Mouse (Mus musculus) cortical plate, adult 2 months (tissue): Measurements from ENCODE around the gene Ehd2. TPM values are rescaled to one million over a fixed set of nuclear protein-coding genes. Genes with fewer than 3 reads are reported as not detected.

Experiments
- H3K27ac ChIP-seq: fragments of 200-500 bp; 2 replicates; pipeline ENCODE4 v1.5.1; 2012; ENCODE audit warnings: low read length, control low read depth, inconsistent platforms; ENCODE audit not compliant: insufficient read depth
- H3K4me1 ChIP-seq: fragments of 200-500 bp; 2 replicates; pipeline ENCODE4 v1.6.1; 2011; ENCODE audit warnings: low read length; ENCODE audit not compliant: control insufficient read depth, insufficient read depth
- H3K4me3 ChIP-seq: fragments of 200-500 bp; 2 replicates; pipeline ENCODE4 v1.5.1; 2011; ENCODE audit warnings: mild to moderate bottlenecking, low read length, control low read depth; ENCODE audit not compliant: insufficient read depth
- CTCF ChIP-seq: fragments of 200-500 bp; IDR thresholded peaks from 2 replicates; pipeline ENCODE4 v1.5.1; 2011; ENCODE audit warnings: mild to moderate bottlenecking, control low read depth, low read length; ENCODE audit not compliant: insufficient read depth; ENCODE audit errors: extremely low read depth
- POLR2A ChIP-seq: fragments of 200-500 bp; IDR thresholded peaks from 2 replicates; pipeline ENCODE4 v1.6.1; 2011; ENCODE audit warnings: mild to moderate bottlenecking, low read length, control low read depth; ENCODE audit not compliant: insufficient read depth; ENCODE audit errors: extremely low read depth
- polyA plus RNA-seq: library from polyadenylated mRNA; depleted of rRNA; stranded (reverse); fragments of >200 nt; gene quantifications from 2 replicates; pipeline ENCODE4 v1.2.3, GENCODE M21; 2012

Gene Ehd2
- polyA plus RNA-seq, 1 experiment: 5.4 TPM

DNA sequence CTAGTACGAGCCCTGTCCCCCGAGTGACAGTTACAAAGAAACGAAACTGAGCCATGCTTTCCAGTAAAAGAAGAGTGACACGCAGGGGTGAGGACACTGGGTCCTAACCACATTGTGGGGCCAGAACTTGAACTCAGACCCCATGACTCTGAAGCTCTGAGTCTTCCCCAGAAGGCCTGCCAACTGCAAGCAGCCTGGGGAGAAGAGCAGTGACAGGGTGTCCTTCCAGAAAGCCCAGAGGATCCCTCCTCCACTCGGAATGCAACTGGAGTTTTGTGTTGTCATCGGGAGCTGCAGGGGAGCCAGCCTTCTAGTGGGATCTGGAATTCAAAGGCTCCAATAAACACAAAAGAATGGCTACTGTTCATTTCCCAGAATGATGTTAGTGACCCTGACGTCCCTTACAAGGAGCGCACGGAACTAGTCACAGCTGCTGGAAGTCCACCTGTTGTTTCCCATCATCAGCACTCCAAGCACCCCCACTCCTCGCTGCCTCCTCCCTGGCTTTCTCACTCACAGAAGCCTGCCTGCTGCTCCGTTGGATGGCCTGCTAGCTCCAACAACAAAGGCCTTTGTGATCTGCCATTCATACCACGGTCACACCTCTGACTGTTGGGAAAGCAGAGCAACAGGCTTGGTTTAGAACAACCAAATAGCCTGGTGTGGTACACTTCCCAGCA is 37.0 kb upstream of the Ehd2 start:
- Histone ChIP-seq H3K4me3 (no peak overlapping the region), H3K27ac (no peak overlapping the region), H3K4me1 (peaks cover 16% of the 10 kb centered on the region)
- TF ChIP-seq POLR2A: no peak
- TF ChIP-seq CTCF: no peak

DNA sequence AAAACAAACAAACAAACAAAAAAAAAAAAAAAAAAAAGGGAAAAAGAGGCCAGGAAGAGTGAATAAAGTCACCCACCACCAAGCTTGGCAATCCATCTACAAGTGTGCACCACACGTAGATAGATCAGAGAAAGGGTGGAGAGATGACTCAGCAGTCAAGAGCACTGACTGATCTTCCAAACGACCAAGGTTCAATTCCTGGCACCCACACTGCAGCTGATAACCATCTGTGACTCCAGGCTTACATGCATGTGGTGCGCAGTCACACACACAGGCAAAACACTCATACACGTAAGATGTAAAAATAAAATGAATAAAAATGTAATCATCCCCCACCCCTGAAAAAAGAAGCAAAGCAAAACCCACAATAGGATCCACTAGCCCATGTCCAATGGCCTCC is 35.7 kb upstream of the Ehd2 start:
- Histone ChIP-seq H3K27ac (no peak overlapping the region), H3K4me3 (no peak overlapping the region), H3K4me1 (peaks cover 16% of the 10 kb centered on the region)
- no peak for TF ChIP-seq POLR2A
- TF ChIP-seq CTCF: no peak

DNA sequence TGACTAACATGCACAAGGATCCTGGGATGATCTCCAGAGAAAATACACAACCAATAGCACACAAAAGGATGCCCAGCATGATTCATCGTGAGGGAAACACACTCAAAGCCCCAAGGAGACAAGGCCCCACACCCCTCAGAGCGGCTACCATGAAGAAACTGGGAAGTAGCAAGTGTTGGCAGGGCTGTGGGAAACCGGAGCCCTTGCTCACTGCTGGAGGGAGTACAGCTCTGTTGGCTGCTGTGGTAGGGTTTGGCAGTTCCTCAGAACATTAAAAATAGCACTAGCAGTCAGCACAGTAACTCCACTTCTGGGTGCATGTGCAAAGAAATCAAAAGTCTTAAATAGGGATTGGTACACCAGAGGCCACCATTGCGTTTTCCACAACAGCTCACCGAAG is 34.8 kb upstream of the Ehd2 start:
- TF ChIP-seq CTCF (no peak), POLR2A (no peak)
- Histone ChIP-seq H3K4me1 (peaks cover 16% of the 10 kb centered on the region), H3K27ac (no peak overlapping the region), H3K4me3 (no peak overlapping the region)

DNA sequence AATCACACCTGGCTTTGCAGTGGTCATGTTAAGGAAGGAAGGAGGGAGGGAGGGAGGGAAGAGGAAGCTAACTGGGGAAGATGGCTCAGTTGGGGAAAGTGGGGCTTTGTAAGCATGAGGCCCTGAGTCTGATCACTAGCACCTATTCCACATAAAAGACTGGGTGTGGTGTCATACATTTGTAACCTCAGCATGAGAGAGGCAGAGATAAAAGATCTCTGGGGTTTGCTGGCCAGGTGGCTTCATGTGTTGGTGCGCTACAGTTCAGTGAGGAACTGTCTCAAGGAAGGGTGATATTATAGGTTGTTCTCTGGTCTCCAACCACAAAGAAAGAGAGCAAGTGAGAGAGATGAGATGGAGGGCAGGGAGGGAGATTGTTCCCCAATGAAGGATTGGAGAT is 34.3 kb upstream of the Ehd2 start:
- TF ChIP-seq CTCF (no peak), POLR2A (no peak)
- no peak overlapping the region for H3K27ac ChIP-seq
- H3K4me1 ChIP-seq: peaks cover 16% of the 10 kb centered on the region
- H3K4me3 ChIP-seq: no peak overlapping the region

DNA sequence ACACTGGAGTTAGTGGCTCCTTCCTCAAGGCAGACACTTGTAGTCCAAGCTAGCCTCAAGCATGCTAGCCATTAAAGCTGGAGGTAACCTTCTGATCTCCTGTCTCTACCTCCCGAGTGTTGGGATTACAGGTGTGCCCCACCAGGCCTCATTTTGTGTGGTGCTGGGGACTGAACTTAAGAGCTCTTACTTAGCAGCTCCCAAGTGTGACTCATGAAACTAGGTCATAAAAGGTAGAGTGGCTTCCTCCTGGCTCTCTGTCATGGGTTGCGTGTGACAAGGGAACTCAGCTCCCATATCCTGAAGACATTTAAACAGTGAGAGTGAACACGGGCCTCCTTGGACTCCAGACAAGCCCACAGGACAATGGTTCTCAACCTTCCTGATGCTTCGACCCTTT is 26.4 kb upstream of the Ehd2 start:
- Histone ChIP-seq H3K4me3 (no peak overlapping the region), H3K27ac (no peak overlapping the region), H3K4me1 (no peaks in the 10 kb centered on the region)
- TF ChIP-seq CTCF: no peak
- no peak for TF ChIP-seq POLR2A

DNA sequence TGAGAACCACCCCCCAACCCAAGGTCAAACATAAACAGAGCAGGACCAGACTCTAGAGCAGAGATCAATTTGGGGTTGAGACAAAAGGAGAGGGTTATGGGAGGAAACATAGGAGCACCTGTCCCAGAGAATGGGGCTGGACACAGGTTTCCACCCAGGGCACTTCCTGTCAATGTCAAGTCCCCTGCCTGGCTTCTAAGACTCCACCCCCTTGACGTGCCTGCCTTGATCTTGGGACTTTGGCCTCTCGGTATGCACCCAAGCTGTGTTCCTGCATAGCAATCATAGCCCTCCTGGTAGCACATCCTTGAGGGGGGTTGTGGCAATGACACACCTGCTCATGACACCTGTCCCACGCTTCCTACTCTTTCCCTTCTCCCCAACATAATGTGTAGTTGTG is 25.8 kb upstream of the Ehd2 start:
- TF ChIP-seq POLR2A: no peak
- TF ChIP-seq CTCF: no peak
- H3K4me3 ChIP-seq: no peak overlapping the region
- H3K4me1 ChIP-seq: no peaks in the 10 kb centered on the region
- no peak overlapping the region for H3K27ac ChIP-seq

DNA sequence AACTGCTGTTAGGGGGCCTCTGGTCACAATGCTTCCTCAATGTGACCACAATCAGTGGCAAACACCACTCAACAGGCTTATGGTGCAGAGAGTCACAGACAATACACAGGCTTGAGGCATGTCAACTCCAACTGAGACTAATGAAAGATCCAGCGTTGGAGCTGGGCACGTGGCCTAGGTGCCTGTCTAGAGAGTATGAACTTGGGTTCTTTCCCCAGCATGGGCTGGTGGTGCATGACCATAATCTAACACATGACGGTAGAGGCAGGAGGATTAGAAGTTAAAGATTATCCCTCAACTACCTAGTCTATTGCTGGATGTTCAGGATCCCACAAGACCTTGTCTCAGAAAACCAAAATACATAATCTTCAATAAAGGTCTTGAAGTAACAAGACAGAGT is 24.4 kb upstream of the Ehd2 start:
- H3K4me1 ChIP-seq: no peaks in the 10 kb centered on the region
- no peak for TF ChIP-seq POLR2A
- no peak for TF ChIP-seq CTCF
- H3K27ac ChIP-seq: no peak overlapping the region

DNA sequence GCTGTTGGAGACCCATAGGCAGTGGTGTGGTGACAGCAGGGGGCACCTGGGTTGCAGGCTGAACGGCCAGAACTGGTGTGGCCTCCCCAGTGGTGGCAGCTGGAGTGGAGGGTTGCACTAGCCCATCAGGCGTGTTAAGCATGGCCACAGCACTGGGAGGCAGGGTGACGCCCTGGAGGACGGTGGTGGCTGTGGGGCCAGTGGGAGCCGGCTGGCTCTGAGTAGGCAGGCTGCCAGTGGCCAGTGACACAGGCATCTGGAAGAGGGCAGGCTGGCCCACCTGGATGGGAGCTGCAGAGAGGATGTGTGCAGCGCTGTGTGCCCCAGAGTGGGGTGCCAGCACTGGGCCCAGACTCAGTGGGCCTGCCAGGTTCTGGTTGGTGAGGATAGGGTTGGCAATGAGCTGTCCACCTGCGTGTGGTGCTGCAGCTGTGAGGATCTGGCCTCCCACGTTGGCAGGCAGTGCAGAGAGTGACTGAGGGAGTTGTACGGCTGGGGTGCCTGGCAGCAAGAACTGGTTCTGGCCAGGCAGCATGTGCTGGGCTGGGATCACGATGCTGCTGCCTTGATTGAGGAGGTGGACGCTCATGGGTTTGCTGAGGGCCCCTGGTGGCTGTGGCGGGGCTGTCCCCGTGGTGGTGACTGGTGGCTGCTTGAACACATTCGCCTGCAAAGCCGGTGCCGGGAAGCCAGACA is 20.4 kb upstream of the Ehd2 start:
- H3K4me3 ChIP-seq: no peak overlapping the region
- no peak overlapping the region for H3K27ac ChIP-seq
- H3K4me1 ChIP-seq: peaks cover 3% of the 10 kb centered on the region; the same call in 1 of the 2 replicates
- TF ChIP-seq POLR2A: no peak
- TF ChIP-seq CTCF: no peak

More for the DNA sequence above, 24.4 kb upstream of the Ehd2 start:
- no peak overlapping the region for H3K4me3 ChIP-seq

DNA sequence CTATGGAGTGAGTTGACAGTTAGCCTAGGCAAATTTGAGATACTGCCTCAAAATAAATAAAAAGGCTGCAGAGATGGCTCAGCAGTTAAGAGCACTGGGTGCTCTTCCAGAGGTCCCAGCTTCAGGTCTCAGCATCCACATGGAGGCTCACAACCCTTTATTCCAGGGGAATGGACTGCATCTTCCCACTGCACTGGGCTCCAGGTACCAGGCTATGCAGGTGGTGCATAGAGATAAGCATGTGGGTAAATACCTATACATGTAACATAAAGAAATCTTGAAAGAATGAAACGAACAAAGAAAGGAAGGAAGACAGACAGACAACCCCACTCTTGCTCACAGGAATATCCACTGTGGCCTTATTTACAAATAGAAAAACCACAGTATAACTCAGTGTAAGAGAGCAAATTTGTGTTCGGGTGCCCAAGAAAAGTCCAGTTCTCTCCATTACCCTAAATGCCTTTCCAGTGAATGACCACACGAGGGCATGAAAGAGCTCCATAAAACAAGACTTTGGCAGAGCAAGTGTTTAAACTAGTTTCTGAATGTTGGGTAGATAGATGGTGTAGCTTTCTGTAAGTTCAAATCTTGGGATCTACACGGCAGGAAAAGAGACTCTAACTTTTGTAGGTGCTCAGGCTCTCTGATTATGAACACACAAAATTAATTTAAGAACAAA is 15.5 kb upstream of the Ehd2 start:
- Histone ChIP-seq H3K27ac (no peak overlapping the region), H3K4me1 (peaks cover 8% of the 10 kb centered on the region; the same call in 1 of the 2 replicates), H3K4me3 (no peak overlapping the region)
- TF ChIP-seq CTCF (peak; percentile 60), POLR2A (no peak)
